Mouse (Mus musculus) small intestine, adult 2 months (tissue): Measurements from ENCODE around the gene Pitpnm3.

Source experiments
- CTCF ChIP-seq: fragments of 200-500 bp; IDR thresholded peaks from 2 replicates; pipeline ENCODE4 v1.5.1; 2012; ENCODE audit warnings: low read depth, mild to moderate bottlenecking, control low read depth, inconsistent platforms, low read length, moderate library complexity, mixed read lengths; ENCODE audit not compliant: insufficient replicate concordance, insufficient read length; ENCODE audit errors: extremely low read depth
- POLR2A ChIP-seq: fragments of 200-500 bp; IDR thresholded peaks from 2 replicates; pipeline ENCODE4 v1.6.1; 2012; ENCODE audit warnings: low read depth, mild to moderate bottlenecking, control low read depth, inconsistent platforms, low read length, moderate library complexity

DNA sequence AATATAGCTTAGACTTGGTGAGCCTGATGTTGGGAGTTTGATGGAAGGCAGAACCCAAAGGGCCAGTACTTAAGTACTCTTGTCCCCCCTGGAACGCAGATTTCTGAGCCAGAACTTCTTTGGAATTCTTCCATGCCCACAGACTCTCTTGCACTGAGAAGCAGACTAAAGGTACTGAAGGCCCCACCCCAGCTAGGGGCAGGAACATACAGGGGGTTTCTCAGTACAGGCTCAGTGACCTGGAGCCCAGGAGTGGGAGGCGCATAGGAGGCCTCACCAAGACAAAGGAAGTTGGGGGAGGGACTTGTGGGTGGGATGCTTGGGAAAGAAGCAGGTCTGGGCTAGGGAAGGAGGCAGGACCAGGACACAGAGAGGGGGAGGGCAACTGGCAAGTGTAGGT lies 15.5 kb upstream of the Pitpnm3 start:
- TF ChIP-seq CTCF: no peak
- no peak for TF ChIP-seq POLR2A
